Mouse (Mus musculus) 3T3-L1 (cell line): Measurements from ENCODE around the gene Flrt1.

Source experiments
- DNase-seq: peaks from one replicate; pipeline ENCODE4 v3.0.0-alpha.2; 2015; ENCODE audit warnings: low read depth, low spot score

The Flrt1 gene

DNA sequence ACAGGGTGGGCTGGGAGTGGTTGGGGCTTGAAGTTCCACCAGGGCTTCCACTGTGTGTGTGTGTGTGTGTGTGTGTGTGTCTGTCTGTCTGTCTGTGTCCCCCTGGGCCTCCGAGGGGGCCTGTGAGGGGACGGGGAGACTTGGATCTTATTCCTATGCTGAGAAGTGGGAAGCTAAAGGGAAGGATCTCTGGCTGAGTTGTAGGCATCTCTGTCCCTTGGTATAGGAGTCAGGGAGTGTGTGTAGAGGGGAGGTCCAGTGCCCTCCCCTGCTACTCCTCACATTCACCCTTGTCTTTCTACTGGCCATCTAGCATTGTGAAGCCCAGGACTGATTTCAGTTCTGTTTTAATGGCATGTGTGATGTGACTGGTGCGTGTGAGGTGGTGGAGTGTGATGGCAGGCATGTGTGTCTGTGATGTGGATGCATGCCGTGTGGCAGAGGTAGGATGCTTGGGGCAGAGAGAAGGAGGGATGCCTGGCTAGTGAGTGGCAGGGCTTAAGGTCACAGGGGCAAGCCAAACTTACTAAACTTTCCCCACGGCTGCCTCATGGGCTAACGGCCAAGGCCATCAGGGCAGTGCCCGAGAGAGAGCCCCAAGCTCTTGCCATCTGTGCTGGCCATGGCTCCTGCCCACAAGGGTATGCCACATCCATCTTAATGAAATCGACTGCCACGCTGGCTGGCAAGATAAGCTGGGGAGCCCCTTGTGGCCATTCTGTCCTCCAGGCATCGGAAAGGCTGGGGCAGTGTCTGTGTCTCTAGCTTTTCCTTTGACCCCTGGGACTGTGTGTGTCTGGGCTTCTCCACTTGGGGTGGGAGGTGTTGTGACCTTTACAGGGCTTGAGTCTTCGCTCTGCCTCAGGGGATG, 36.6 kb downstream of the Flrt1 start:
- no peak for DNase-seq

DNA sequence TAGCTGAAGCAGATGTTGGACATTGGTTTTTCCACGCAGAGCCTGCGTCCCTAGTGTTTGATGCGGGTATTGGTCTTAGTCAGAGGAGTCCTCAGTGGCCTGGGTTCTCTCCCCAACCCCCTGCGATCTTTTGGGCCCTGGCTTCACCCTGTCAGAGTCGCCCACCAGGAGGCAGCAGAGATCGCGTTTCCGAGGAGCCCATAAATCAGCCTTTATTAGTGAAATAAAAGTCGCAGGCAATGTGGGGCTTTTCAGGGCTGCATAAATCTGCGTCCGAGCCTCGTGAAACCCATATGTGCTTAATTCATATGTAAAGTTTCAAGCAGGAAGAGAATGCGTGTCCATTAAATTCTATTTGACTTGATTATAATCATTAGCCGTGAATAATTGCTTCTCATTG, 37.4 kb downstream of the Flrt1 start:
- DNase-seq = peak; percentile 86

DNA sequence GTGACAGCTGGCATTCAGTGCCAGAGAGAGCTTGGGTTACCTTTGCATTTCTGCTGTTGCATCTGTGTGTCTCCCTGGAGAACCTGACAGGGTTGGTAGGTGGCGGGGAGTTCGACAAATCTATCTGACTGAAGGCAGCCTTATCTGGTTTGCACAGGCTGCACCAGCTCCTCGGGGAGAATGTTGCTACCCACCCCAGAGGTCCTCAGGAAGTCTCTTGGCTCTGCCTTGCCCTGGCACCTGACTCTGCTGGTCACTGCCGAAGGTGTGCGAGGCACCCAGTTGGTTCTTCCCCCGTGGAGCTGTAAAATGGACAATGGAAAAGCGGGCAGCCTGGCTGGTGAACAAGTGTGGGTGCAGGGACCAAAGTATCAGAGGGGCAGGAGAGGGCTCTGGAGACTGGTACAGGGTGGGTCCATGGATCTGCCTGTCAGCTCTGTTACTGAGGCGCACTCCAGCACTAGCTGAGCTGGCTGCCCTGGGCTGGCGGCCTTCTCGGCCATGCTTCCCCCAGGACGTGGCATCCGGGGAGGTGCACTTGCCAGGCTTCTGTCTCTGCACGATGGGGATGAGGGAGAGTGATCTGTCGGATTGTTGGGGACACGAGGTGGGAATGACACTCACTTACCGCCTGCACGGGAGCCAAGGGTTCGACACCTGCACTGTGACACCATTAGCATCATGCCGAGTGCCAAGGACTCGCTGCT, 38.0 kb downstream of the Flrt1 start:
- DNase-seq = no peak

DNA sequence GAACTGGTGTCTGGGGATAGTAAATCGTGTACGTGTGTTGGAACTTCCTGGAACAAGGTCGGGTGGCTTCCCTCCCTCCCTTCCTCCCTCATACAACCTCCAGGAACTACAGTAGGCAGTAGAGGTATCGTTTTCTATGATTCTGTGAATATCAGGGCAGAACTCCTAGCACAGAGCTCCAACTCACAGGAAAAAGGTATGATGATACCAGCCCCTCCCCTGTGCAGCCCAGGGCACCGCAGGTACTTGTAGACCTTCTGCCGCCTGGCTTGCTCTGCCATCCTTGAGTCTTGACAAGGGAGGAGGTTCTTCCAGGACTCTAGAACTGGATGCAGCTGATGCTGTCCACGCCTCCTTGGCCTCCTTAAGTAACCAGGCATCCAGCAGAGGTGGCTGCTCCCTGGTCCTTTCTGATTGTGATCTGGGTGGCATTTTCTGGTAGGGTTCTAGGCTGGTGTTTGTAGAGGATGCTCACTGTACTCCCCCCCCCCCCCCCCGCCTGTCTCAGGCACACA, 38.6 kb downstream of the Flrt1 start:
- no peak for DNase-seq

- DNase-seq = no peak
Measured at GRCm38 (mm10) chr19:7066034-7066827, 39.3 kb downstream of the Flrt1 start.

- DNase-seq = peak; percentile 93
Measured at GRCm38 (mm10) chr19:7064571-7064970, 41.0 kb downstream of the Flrt1 start.

- no peak for DNase-seq
Measured at GRCm38 (mm10) chr19:7062916-7063315, 42.6 kb downstream of the Flrt1 start.

GRCm38 (mm10) chr19:7062110-7062509, 43.4 kb downstream of the Flrt1 start:
- DNase-seq = no peak

- no peak for DNase-seq
Measured at GRCm38 (mm10) chr19:7058541-7058940, 47.0 kb downstream of the Flrt1 start.

DNA sequence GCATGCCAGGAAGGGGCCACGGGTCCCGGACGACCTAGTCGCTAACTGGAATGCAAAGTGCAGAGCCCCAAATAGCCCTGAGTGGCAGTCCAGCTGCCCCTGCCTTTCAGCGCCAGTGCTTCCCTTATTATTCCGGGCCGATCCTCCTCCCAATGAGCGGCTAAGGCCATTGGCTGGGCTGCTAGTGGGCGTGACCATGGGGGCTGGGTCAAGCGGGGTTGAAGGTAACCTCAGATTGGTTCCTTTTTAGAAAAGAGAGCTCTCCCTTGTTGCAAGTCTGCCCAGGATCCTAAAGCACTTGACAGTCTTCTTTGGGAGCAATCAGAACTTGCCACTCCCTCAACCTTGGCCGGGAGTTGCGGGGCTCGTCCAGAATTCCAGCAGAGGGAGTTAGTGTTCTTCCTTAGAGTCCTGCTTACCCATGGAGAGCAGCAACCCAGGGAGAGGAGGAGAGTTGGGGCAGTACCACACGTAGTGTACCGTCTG, 47.8 kb downstream of the Flrt1 start:
- DNase-seq = peak; percentile 96

- no peak for DNase-seq
Measured at GRCm38 (mm10) chr19:7057126-7057721, 48.3 kb downstream of the Flrt1 start.

- DNase-seq = peak; percentile 72
Measured at GRCm38 (mm10) chr19:7056248-7057087, 49.1 kb downstream of the Flrt1 start, which contains the start of gene Macrod1. Macrod1 (plus strand) TSS chr19:7056810.

GRCm38 (mm10) chr19:7055173-7055572, 50.4 kb downstream of the Flrt1 start:
- peak; percentile 97 for DNase-seq

GRCm38 (mm10) chr19:7054772-7055171, 50.8 kb downstream of the Flrt1 start:
- peak; percentile 99 for DNase-seq

GRCm38 (mm10) chr19:7053382-7053781, 52.1 kb downstream of the Flrt1 start:
- peak; percentile 25 for DNase-seq

- no peak for DNase-seq
Measured at GRCm38 (mm10) chr19:7044706-7045105, 60.8 kb downstream of the Flrt1 start.

- DNase-seq = peak; percentile 31
Measured at GRCm38 (mm10) chr19:7044279-7044678, 61.2 kb downstream of the Flrt1 start.
